Mouse (Mus musculus) heart, postnatal 0 days (tissue): ENCODE data around the gene Tspan14.

Source experiments
- CTCF ChIP-seq: IDR thresholded peaks from 2 replicates; pipeline ENCODE4 v1.5.1; 2016; ENCODE audit warnings: antibody characterized with exemption, control low read depth, low read depth
- EP300 ChIP-seq: IDR thresholded peaks from 2 replicates; pipeline ENCODE4 v1.6.1; 2016; ENCODE audit warnings: antibody characterized with exemption, low read depth

- TF ChIP-seq CTCF = no peak
- no peak for TF ChIP-seq EP300
These were observed 96.0 kb downstream of the Tspan14 start for GRCm38 (mm10) chr14:40870598-40870997.
